Mouse (Mus musculus): ENCODE results near the gene Ccdc8.

Ccdc8 gene

GRCm38 (mm10) chr7:16974018-16974417, 18.5 kb upstream of the Ccdc8 start:
- no peak for DNase-seq (ENCODE audit: low spot score in 2 of 2)

- no peak for DNase-seq (ENCODE audit: low spot score in 2 of 2)
Measured at GRCm38 (mm10) chr7:16976298-16976697, 16.2 kb upstream of the Ccdc8 start.

GRCm38 (mm10) chr7:16978173-16978572, 14.3 kb upstream of the Ccdc8 start:
- DNase-seq (ENCODE audit: low spot score in 2 of 2): no peak

DNA sequence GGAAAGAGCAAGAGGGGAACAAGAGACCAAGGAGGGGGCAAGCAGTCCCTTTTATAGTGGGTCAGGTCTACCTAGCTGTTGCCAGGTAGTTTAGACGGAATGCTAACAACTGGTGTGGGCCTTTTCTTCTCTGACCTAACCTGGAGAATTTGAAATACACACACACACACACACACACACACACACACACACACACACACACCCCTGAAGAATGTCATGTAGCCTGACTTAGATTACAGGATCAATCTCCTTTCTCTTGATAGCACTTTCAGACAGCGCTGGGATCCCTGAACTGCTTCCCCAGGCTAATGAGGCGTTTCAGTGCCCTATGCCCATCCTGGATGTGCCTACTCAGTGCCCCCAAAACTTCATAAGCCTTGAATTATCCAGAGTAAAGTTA, 13.9 kb upstream of the Ccdc8 start:
- no peak for DNase-seq (ENCODE audit: low spot score in 2 of 2)

GRCm38 (mm10) chr7:16980348-16980747, 12.2 kb upstream of the Ccdc8 start:
- DNase-seq (ENCODE audit: low spot score in 2 of 2): no peak

- DNase-seq (ENCODE audit: low spot score in 2 of 2): peak; percentile 89 to 92
Measured at GRCm38 (mm10) chr7:16982859-16983568, 9.5 kb upstream of the Ccdc8 start, which contains the start of gene Gm42372. Gene Gm42372, plus strand, starts transcription at chr7:16983086.

DNA sequence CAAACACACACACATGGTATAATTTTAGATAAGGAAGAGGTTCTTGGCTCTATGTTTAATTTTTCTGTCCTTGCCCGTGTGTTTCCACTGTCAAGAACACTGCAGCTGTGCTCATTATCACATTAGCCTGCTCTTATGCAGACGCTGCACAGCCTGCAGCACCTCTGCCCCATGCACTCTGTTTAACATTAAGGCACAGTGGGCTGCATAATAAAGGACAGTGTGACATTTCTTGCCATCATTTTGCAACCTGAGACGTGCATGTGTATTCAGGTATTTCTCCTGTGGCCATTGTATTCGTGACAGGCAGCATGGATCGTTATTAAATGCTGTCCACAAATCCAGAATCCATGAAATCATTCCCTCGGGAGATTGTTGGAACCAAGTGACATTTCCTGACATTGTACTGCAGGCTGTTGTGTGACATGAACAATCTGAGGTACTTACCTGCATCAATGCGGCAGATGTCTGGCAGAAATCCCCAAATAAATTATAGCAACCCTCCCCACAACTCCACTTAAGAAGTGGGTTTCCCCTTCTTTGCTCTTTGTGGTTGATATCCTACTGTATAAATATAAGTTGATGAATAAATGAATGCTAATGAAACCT, 4.9 kb upstream of the Ccdc8 start:
- DNase-seq (ENCODE audit: low spot score in 2 of 2): no peak

DNA sequence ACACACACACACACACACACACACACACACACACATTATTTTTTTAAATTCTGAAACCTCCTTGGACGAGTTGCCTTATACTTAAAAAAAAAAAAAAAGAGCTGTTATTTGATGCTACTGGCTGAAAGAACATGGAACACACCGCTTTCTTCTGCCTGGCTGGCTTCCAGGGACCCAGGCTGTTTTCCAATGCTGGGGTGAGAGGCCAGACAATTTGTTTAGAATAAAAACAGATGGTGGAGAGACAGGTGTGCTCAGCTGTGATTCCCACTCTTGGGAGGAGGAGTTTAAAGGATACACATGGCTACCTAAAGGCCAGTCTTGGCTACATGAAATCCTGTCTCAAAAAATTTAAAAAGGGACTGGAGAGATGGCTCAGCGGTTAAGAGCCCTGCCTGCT, 4.1 kb upstream of the Ccdc8 start:
- DNase-seq (ENCODE audit: low spot score in 2 of 2): no peak

DNA sequence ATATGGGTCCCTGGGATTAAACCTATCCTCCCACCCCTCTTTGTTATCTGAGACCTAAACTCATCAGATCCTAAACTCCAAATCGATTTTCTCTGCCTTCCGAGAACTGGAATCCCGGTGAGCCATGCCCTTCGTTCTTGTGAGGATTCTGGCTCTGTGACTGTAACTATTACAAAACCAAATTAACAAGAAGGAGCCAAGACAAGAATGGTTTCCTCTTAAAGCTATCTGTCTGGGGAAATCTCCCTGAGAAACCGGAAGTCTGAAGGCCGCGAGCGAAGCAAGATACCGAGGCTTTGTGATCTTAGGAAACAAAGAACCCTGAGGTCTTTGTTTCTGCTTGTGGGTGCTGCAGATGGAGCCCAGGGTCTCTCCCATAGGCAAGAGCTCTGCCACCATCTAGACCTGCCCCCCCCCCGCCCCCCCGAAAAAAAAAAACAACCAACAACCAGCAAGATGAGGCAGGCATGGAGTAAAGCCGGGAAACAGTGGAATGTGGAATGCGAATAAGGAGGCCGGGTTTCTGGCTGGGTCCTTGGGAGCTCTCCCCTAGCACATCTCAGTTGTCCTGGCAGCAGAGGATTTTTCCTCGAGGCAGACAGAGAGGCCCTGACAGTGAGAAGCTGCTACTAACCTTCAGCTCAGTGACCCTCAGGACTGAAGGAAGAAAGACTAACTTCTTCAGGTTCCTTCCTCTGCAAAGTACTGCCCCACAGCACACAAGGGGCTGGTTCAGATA, 2.3 kb upstream of the Ccdc8 start:
- no peak for DNase-seq (ENCODE audit: low spot score in 2 of 2)

GRCm38 (mm10) chr7:16991681-16992450, 642 bp upstream of the Ccdc8 start:
- DNase-seq (ENCODE audit: low spot score in 2 of 2): no peak

- no peak for DNase-seq (ENCODE audit: low spot score in 2 of 2)
Measured at GRCm38 (mm10) chr7:16993651-16994399, 1.3 kb downstream of the Ccdc8 start.

- DNase-seq (ENCODE audit: low spot score in 2 of 2): no peak
Measured at GRCm38 (mm10) chr7:16994400-16994799, 1.9 kb downstream of the Ccdc8 start.

- no peak for DNase-seq (ENCODE audit: low spot score in 2 of 2)
Measured at GRCm38 (mm10) chr7:16995345-16995744, 2.8 kb downstream of the Ccdc8 start.

DNA sequence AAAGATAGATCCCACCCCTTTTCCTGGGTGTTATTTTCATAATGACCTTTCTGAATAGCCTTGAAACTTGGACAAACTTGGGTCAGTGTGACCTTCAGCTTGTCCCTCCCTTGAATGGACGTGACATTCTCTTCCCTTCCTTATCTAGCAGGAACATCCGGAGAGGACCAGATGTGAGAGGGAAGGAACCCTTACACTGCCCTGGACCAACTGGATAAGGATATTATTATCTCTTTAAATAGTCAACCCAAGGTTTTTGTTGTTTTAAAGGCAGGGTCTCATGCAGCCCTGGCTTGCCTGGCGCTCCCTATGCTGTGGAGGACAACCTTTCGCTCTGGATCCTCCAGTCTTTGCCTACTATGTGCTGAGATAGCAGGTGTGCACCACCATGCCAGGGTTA, 6.7 kb downstream of the Ccdc8 start:
- no peak for DNase-seq (ENCODE audit: low spot score in 2 of 2)

GRCm38 (mm10) chr7:16999650-17000049, 7.1 kb downstream of the Ccdc8 start:
- DNase-seq (ENCODE audit: low spot score in 2 of 2): peak; percentile 68 to 79

- peak; percentile 69 to 70 for DNase-seq (ENCODE audit: low spot score in 2 of 2)
Measured at GRCm38 (mm10) chr7:17002375-17003195, 10.1 kb downstream of the Ccdc8 start.

DNA sequence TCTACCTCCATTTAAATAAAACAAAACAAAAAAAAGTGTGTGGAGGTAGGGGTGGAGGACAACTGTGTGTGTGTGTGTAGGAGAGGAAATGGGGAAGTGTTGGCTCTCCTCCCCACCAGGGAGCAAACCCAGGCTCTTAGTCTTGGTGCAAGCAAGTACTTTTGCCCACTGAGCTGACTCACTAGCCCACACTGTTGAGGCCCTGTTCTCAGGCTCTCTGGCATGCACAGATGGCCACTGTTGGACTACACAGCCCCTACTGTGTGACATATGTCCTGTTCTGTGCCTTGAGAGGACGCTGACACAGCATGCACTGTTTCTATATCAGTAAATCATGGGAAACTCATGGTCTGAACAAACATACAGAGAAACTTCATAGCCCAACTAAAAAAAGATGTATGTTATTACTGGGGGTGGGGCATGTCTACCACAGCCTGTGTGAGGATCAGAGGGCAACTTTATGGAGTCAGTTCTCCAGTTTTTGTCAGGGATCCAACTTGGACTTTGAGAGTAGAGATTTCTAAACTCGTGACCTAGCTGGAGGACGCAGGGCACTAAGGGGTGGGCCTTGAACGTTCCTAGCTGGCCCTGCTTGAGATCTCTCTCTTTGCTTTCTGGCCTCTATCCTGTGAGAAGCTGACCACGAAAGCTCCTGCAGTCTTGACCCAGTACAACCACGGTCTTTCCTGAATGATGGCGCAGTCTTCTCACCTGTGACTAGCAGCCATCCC, 10.9 kb downstream of the Ccdc8 start:
- no peak for DNase-seq (ENCODE audit: low spot score in 2 of 2)

GRCm38 (mm10) chr7:17004716-17005115, 12.2 kb downstream of the Ccdc8 start:
- DNase-seq (ENCODE audit: low spot score in 2 of 2): no peak

DNA sequence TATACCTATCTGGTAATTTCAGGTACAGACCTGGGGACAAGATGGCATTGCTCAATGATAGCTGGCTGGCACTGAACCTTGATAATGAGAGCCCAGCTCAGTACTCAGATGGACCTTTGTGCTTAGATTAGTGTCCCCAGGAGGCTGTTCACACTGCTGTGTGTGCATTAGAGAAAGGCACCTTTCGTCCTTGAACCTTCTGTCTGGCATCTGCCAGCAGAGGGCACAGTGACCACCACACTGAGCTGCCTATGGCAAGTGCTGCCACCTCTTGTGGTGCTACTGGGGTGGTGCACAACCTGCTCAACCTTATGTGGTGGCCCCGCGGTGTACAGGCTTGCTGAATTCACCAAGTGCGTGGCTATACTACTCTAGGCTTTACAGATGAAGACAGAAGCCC, 14.8 kb downstream of the Ccdc8 start:
- DNase-seq (ENCODE audit: low spot score in 2 of 2): no peak
